Mouse (Mus musculus) adipose tissue, adult 10 weeks (tissue): ENCODE results near the gene Klkb1. TPM values are rescaled to one million over a fixed set of nuclear protein-coding genes. Genes with fewer than 3 reads are reported as not detected.

Experiments
- polyA plus RNA-seq: library from polyadenylated mRNA; stranded (reverse); fragments of 350-450 nt; fragmentation: Illumina TruSeq; extraction: RNeasy Lipid Tissue Mini Kit (QIAGEN cat#74804); gene quantifications from one replicate; pipeline ENCODE4 v1.2.3, GENCODE M21; 2014; ENCODE audit warnings: low read depth, low replicate concordance

The Klkb1 gene
- polyA plus RNA-seq = 1.1 TPM

GRCm38 (mm10) chr8:45294687-45295086 is at the start of gene Klkb1:
Gene Klkb1 (minus strand): TSS chr8:45294859.

GRCm38 (mm10) chr8:45332685-45333409 is 38.2 kb upstream of the Klkb1 start, which contains the start of gene Cyp4v3:
Gene Cyp4v3 (minus strand): TSS chr8:45333216.

GRCm38 (mm10) chr8:45308366-45308765 is 13.7 kb upstream of the Klkb1 start, which contains the start of gene Gm45753:
Gene Gm45753 (minus strand): TSS chr8:45308466.

GRCm38 (mm10) chr8:45261920-45262319 is 32.7 kb downstream of the Klkb1 start, which contains the start of gene F11:
Gene F11 (minus strand): TSS chr8:45262031.

Other genes starting within 250 kb of the Klkb1 start
- gene Mtnr1a, start 225.7 kb downstream of the Klkb1 start, polyA plus RNA-seq = not detected
- gene F11, start 32.8 kb downstream of the Klkb1 start, polyA plus RNA-seq = 0.20 TPM
- 0.20 TPM for gene Gm45753, start 13.6 kb upstream of the Klkb1 start, polyA plus RNA-seq
- 15.4 TPM for gene Cyp4v3, start 38.4 kb upstream of the Klkb1 start, polyA plus RNA-seq
- 10.1 TPM for gene Fam149a, start 87.4 kb upstream of the Klkb1 start, polyA plus RNA-seq
- gene Tlr3, start 116.2 kb upstream of the Klkb1 start, polyA plus RNA-seq = 10.7 TPM
- gene Sorbs2, start 212.9 kb upstream of the Klkb1 start, polyA plus RNA-seq = 46.3 TPM